Mouse (Mus musculus): ENCODE data around the gene Efcab10. TPM values are rescaled to one million over a fixed set of nuclear protein-coding genes. Genes with fewer than 3 reads are reported as not detected.
A peak's percentile ranks its signal among the peaks of the same experiment; 100 is the strongest.

Efcab10 gene
- polyA plus RNA-seq, 1 experiment from 2014 or later = 1.0 TPM

DNA sequence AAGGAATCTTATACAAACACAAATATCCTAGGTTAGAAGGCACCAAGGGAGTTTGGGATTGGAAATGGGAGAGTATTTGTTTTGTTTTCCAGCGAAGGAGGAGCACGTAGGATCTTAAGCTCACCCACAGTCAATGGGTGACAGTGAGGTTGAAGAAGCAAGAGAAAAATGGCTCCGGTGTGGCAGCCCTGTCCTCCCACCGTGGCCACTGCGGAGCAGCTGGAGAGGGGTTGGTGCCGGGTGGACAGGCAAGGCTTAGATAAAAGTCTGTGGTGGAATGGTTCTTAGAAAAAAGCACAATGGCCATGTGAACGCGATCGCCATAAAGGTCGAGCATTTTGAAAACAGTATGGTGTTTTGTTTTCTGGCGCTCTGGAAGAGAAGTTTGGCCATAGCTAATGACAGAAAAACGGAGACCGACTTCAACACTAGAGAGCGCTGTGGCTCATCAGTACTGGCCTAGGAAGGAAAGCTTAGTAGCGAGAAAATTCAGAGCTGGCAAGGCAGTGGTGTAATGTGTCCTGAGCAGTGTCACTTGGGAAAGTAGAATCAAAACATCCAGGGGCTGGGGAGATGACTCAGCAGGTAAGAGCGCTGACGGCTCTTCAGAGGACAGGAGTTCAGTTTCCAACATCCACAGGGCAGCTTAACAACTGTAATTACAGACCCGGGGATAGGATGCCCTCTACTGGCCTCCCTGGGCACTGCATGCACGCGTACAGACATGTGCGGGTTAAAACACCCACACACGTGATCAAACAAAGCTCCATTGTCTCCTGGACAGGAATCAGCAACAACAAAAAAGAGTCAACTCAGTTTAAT lies 14.8 kb upstream of the Efcab10 start:
- H3K27ac ChIP-seq (replicated peaks) = no peak overlapping the region
- 19% methylated on average over 22 of the region's 22 CpGs for WGBS

DNA sequence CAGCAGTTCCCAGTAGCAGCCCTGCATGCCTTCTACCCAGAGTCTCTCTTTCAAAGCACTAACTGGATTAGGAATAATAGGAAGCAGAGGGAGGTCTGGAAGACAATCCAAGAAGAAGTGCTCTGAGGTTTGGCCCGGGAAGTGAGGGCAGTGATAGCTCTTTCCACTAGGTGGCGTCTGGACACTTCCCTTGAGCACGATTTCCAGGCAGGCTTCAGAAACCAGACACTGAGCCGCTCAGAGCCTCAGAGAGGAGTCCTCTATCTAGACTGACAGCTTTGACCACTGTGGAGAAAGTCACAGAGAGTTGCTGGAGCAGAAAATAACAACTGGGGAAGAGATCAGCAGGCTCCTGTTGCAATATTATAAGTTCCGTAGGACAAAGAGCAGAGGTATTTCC lies 5.8 kb upstream of the Efcab10 start:
- no peaks in the 10 kb centered on the region for H3K36me3 ChIP-seq (replicated peaks)
- no peaks in the 10 kb centered on the region for H3K27me3 ChIP-seq (replicated peaks; ENCODE audit: low read depth, poor library complexity, severe bottlenecking)
- DNase-seq (ENCODE audit: low spot score) = peak; percentile 81
- H3K4me3 ChIP-seq = no peak overlapping the region
- 8% methylated on average over 5 of the region's 5 CpGs for WGBS
- no peaks in the 10 kb centered on the region for H3K9me3 ChIP-seq
- no peak overlapping the region for H3K27ac ChIP-seq (replicated peaks)
- H3K4me1 ChIP-seq = 0 out of 2 replicates have a peak, but pooled peaks cover 4% of the 10 kb centered on the region

More for the DNA sequence above, 14.8 kb upstream of the Efcab10 start:
- H3K9me3 ChIP-seq = no peaks in the 10 kb centered on the region
- DNase-seq (ENCODE audit: low spot score) = peak; percentile 89
- peak overlapping the region; percentile 49 for H3K4me3 ChIP-seq
- H3K27me3 ChIP-seq (replicated peaks; ENCODE audit: low read depth, poor library complexity, severe bottlenecking) = no peaks in the 10 kb centered on the region
- H3K36me3 ChIP-seq (replicated peaks) = no peaks in the 10 kb centered on the region
- H3K4me1 ChIP-seq = peaks cover 11% of the 10 kb centered on the region

DNA sequence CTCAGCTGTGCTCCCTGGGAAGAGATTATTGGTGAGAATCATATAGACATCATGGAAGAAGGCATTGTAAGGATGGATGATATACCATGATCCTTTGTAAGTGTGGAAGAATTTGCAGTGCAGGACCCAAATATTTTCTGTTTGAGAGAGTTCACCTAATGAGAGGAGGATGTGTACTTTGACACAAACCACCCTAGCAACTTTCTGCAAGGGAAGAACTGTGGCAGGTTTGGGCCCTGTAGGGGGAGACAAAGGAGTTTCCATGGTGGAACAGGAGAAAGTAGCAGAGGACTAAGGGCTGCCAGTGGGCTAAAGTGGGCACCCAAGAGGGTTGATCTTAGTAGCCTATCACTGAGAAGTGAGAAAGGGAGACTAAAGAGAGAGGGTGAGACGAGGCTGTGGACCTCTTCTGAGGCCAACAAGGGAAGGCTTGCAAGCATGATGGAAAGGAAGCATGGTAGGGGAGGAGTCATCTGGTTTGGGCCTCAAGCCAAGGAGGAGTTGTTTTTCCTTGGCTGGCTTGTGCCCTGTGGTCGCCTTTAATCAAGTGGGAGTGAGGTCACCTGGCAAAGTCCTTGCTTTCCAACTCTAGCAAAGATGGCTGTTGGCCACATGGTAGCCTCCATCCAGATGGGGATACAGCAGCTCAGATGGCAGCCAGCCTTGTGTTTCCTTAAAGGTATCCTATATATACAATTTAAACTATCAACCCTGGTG lies 3.7 kb upstream of the Efcab10 start:
- H3K4me1 ChIP-seq = peaks cover 14% of the 10 kb centered on the region
- no peaks in the 10 kb centered on the region for H3K36me3 ChIP-seq (replicated peaks)
- H3K27me3 ChIP-seq (replicated peaks; ENCODE audit: low read depth, poor library complexity, severe bottlenecking) = no peaks in the 10 kb centered on the region
- 73% methylated on average over 2 of the region's 2 CpGs for WGBS
- H3K4me3 ChIP-seq = no peak overlapping the region
- H3K27ac ChIP-seq (replicated peaks) = no peak overlapping the region
- no peaks in the 10 kb centered on the region for H3K9me3 ChIP-seq
- no peak for DNase-seq (ENCODE audit: low spot score)

DNA sequence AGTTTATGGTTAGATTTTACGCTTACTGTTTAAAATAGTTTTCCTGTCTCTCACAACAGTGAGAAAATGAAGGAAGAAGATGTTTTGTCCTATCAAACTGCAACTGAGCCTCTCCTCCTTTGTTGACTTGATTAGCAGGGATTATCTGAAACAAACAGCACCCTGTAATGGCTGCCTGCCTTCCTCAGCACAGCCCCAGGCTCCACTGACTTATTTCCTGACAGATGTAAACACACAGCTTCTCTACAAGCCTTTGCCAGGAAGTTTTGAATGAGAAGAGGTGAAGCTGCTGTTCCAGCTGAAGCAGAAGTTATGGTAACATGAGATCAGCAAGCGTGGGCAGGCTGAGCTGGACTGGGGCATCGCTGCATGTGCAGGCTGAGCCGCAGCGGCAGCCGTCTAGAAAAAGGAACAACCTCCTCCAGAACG lies 8.6 kb downstream of the Efcab10 start:
- peak; percentile 38 for DNase-seq (ENCODE audit: low spot score)
- WGBS = 35% methylated on average over 7 of the region's 7 CpGs
- H3K4me1 ChIP-seq = peaks cover 9% of the 10 kb centered on the region; the same call in 1 of the 2 replicates

DNA sequence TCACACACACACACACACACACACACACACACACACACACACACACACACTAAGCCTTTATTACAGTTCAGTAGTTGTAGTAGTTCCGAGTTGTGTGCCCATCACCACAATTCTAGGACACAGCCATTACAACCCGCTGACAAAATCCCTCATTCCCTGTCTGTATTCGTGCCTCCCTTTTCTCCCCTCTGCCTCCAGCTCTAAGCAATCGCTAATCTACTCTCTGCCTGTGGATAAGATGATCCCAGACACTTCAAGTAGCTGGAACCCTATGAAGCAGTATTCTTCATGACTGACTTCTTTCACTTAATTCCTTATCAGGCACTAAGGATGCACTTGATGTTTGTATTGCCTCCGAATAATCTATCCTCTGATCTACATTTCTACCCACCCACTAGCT lies 10.3 kb downstream of the Efcab10 start:
- Histone ChIP-seq H3K36me3 (replicated peaks) (no peaks in the 10 kb centered on the region), H3K27me3 (replicated peaks; ENCODE audit: low read depth, poor library complexity, severe bottlenecking) (no peaks in the 10 kb centered on the region), H3K4me3 (no peak overlapping the region), H3K4me1 (peaks cover 9% of the 10 kb centered on the region; the same call in 1 of the 2 replicates), H3K9me3 (no peaks in the 10 kb centered on the region), H3K27ac (replicated peaks) (no peak overlapping the region)
- DNase-seq (ENCODE audit: low spot score) = no peak
- WGBS = 63% methylated on average over 5 of the region's 5 CpGs

More for the DNA sequence above, 8.6 kb downstream of the Efcab10 start:
- Histone ChIP-seq H3K9me3 (no peaks in the 10 kb centered on the region), H3K36me3 (replicated peaks) (no peaks in the 10 kb centered on the region), H3K27ac (replicated peaks) (no peak overlapping the region), H3K4me3 (no peak overlapping the region), H3K27me3 (replicated peaks; ENCODE audit: low read depth, poor library complexity, severe bottlenecking) (no peaks in the 10 kb centered on the region)

DNA sequence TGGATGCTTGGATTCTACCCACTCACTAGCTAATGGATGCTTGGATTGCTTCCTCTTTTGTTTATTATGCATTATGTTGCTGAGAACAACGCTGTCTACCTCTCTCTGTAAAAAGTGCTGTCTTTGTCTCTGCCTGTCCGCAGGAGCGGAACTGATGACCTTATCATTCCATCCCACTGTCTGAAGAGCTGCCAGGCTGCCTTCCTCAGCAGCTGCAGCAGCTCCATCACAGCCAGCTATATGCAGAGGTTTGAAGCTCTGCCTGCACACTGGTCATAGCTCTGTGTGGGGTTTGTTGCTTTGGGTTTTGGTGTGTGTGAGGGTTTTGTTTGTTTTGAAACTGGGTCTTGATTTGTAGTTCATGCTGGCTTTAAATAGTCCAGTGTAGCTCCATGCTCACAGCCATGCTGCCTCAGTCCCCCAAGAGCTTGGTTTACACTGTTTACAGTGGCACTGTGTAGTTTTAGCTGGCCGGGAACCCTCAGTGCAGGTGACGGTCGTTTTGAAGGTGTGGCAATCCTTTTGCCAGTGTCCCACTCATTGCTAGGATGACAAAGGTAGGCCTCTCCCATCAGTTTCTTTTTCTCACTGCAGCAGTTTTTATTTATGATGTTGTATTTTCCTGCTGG lies 10.9 kb downstream of the Efcab10 start:
- H3K36me3 ChIP-seq (replicated peaks) = no peaks in the 10 kb centered on the region
- 39% methylated on average over 6 of the region's 6 CpGs for WGBS
- no peak overlapping the region for H3K4me3 ChIP-seq
- H3K9me3 ChIP-seq = no peaks in the 10 kb centered on the region
- H3K27ac ChIP-seq (replicated peaks) = no peak overlapping the region
- no peaks in the 10 kb centered on the region for H3K27me3 ChIP-seq (replicated peaks; ENCODE audit: low read depth, poor library complexity, severe bottlenecking)
- peaks cover 9% of the 10 kb centered on the region; the same call in 1 of the 2 replicates for H3K4me1 ChIP-seq
- DNase-seq (ENCODE audit: low spot score) = no peak

DNA sequence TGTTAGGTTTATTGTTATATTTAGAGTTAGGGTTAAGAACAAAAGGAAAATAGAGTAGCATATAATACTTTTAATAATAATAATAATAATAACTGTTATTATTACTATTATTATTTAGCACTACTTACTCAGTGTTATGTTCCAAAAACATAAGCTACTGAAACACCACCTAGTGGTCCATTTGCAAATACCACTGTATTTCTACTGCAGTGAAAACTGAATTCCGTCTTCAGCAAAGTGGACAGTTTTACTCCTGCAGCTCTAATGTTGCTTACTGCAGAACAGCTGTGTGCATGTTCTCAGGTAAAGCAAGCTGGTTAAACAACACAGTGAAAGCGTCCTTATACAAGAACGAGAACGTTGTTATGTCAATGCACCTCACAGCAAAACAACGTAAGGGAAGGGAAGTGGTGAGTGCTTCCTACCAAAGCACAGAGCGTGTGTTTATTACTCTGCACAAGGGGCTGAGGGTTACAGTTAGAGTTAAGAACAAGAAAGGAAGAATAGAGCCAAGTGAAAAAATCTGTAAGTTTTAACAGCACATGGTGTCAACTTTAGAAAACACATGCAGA lies 17.0 kb downstream of the Efcab10 start:
- no peaks in the 10 kb centered on the region for H3K9me3 ChIP-seq

DNA sequence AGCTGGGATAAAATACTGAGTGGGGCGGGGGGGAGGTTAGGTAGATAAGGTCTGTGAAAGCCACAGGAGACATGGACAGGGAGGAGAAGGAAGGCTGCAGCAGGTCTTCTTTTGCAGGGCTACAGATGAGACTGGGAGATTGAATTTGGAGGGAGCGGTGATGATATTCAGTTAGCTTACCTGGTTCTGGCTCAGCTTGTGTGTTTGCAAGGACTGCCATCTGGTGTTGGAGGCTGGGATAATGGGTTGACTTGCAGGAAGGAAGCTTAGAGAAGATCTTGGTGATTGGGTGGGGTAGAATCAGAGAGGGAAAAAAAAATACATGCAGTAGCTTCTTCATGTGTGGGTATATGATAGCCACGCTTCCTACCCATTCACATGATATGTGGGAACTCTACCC lies 29.7 kb downstream of the Efcab10 start:
- Histone ChIP-seq H3K4me3 (no peak overlapping the region), H3K27ac (replicated peaks) (no peak overlapping the region), H3K4me1 (no peaks in the 10 kb centered on the region), H3K9me3 (no peaks in the 10 kb centered on the region), H3K27me3 (replicated peaks; ENCODE audit: low read depth, poor library complexity, severe bottlenecking) (0 out of 2 replicates have a peak, but pooled peaks cover 3% of the 10 kb centered on the region), H3K36me3 (replicated peaks) (no peaks in the 10 kb centered on the region)
- peak; percentile 47 for DNase-seq (ENCODE audit: low spot score)
- 21% methylated on average over 3 of the region's 3 CpGs for WGBS

More for the DNA sequence above, 17.0 kb downstream of the Efcab10 start:
- 57% methylated on average over 6 of the region's 6 CpGs for WGBS
- Histone ChIP-seq H3K36me3 (replicated peaks) (no peaks in the 10 kb centered on the region), H3K4me1 (no peaks in the 10 kb centered on the region), H3K4me3 (no peak overlapping the region), H3K27ac (replicated peaks) (no peak overlapping the region), H3K27me3 (replicated peaks; ENCODE audit: low read depth, poor library complexity, severe bottlenecking) (no peaks in the 10 kb centered on the region)
- no peak for DNase-seq (ENCODE audit: low spot score)

DNA sequence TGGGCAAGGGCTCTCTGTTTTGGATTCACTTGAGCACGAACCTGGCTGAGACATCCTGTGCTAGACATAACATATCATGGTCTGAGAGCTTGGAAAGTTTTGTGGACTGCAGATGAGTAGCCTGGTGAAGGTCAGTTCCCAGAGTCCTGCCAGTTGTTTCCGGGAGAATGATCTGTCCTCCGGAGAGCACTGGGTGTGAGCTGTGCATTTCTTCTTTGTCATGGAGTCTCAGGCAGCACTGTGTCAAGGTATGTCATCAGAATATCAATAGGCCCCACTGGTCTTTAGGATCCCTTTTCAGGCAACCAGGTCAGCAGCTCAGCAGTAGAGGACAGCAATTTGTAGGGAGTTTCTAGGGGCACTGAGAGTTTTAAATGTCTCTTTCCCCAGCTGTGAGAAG lies 32.6 kb downstream of the Efcab10 start:
- Histone ChIP-seq H3K9me3 (no peaks in the 10 kb centered on the region), H3K27me3 (replicated peaks; ENCODE audit: low read depth, poor library complexity, severe bottlenecking) (0 out of 2 replicates have a peak, but pooled peaks cover 3% of the 10 kb centered on the region), H3K4me3 (no peak overlapping the region), H3K27ac (replicated peaks) (no peak overlapping the region), H3K36me3 (replicated peaks) (no peaks in the 10 kb centered on the region), H3K4me1 (peaks cover 10% of the 10 kb centered on the region)
- DNase-seq (ENCODE audit: low spot score) = no peak
- WGBS = 24% methylated on average over 3 of the region's 3 CpGs

DNA sequence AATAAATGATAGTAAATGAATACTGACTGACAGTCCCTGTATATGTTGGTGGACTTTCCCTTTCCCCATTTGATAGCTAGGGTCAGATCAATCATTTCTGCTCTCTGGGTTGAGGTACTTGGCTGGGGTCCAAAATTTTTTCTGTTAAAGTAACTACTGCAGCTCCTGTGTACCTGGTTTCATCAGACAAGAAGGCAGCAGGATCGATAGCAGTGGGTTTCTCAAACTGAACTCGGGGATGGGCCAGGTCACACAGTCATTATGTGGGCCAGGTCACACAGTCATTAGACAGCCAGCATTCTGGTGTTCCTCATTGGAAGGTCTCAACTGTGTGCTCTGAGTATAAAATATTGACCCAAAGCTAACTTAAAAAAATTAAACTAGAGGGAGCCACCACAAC lies 33.1 kb downstream of the Efcab10 start:
- Histone ChIP-seq H3K36me3 (replicated peaks) (no peaks in the 10 kb centered on the region), H3K27me3 (replicated peaks; ENCODE audit: low read depth, poor library complexity, severe bottlenecking) (0 out of 2 replicates have a peak, but pooled peaks cover 3% of the 10 kb centered on the region), H3K9me3 (no peaks in the 10 kb centered on the region), H3K27ac (replicated peaks) (no peak overlapping the region), H3K4me3 (no peak overlapping the region), H3K4me1 (peaks cover 10% of the 10 kb centered on the region)
- WGBS = 76% methylated on average over 2 of the region's 2 CpGs
- DNase-seq (ENCODE audit: low spot score) = no peak

DNA sequence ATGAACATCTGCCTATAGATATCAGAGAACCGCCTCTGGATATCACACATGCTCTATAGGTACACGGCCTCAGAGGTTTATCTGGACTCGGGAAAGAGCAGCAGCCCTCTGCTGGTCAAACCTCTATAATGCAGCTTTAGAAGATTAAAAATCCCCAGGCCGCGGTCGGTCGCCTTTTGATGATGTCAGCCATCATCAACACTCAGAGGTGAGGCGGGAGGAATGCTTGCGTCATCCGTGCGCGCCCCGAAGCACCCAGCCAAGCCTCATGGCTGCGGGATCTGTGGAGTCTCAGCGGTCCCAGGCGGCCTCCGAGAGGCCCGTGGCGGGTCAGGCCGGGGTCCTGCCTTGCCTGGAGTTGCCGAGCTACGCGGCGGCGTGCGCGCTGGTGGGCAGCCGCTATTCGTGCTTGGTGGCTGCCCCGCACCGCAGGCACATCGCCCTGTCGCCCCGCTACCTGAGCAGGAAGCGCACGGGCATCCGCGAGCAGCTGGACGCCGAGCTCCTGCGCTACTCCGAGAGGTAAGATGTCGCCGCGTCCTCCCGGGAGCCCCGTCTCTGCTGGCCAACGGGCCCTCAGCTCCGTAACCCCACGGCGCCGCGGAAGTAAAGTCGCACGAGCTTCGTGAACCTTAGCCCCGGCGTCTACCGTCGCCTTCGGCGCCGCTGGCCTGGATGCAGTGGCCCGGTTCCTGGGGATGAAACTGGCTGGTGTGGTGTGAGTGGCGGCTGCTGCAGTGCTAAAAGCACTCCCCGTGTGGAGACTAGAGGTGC lies 34.9 kb downstream of the Efcab10 start, which contains the start of gene Twistnb:
Twistnb (plus strand) TSS at position 249 of the 774 bp plus-strand sequence.
- Histone ChIP-seq H3K4me3 (peak within 1 kb of the TSS; percentile 98), H3K9me3 (no peaks in the 10 kb centered on the region), H3K4me1 (peaks cover 10% of the 10 kb centered on the region), H3K27ac (replicated peaks) (peak within 1 kb of the TSS; percentile 91), H3K36me3 (replicated peaks) (peaks cover 11% of the 10 kb centered on the region), H3K27me3 (replicated peaks; ENCODE audit: low read depth, poor library complexity, severe bottlenecking) (no peaks in the 10 kb centered on the region)
- DNase-seq (ENCODE audit: low spot score) = peak; percentile 96
- under 1% methylated on average over 66 of the region's 66 CpGs for WGBS

Data from embryonic facial prominence, embryonic 10.5 days (tissue).